Mouse (Mus musculus) lung, postnatal 25 days (tissue): ENCODE measurements at regions not wholly inside any gene's neighbourhood (a gene's known extent, or its start where the extent isn't known, plus 50 kb on each side); places are given as distances from the start of the nearest gene placed in this dataset.

Source experiments
- DNase-seq: peaks from one replicate; pipeline ENCODE4 v3.0.0; 2022; ENCODE audit warnings: low spot score

GRCm38 (mm10) chr3:150493433-150494045, 944.1 kb upstream of the Adgrl4 start:
- no peak for DNase-seq

- no peak for DNase-seq
These were observed 906.7 kb upstream of the Adgrl4 start for GRCm38 (mm10) chr3:150530966-150531365.

- no peak for DNase-seq
These were observed 894.6 kb upstream of the Adgrl4 start for GRCm38 (mm10) chr3:150543118-150543517.

- DNase-seq = no peak
These were observed 849.2 kb upstream of the Adgrl4 start for GRCm38 (mm10) chr3:150588474-150588873.

- DNase-seq = no peak
These were observed 846.7 kb upstream of the Adgrl4 start for GRCm38 (mm10) chr3:150590978-150591377.

GRCm38 (mm10) chr3:150603400-150604095, 834.1 kb upstream of the Adgrl4 start:
- DNase-seq = no peak

GRCm38 (mm10) chr3:150610681-150611101, 827.0 kb upstream of the Adgrl4 start:
- DNase-seq = peak; percentile 48

GRCm38 (mm10) chr3:150637544-150637943, 800.1 kb upstream of the Adgrl4 start:
- DNase-seq = no peak

- no peak for DNase-seq
These were observed 797.5 kb upstream of the Adgrl4 start for GRCm38 (mm10) chr3:150640004-150640676.

- DNase-seq = no peak
These were observed 789.6 kb upstream of the Adgrl4 start for GRCm38 (mm10) chr3:150648040-150648439.

GRCm38 (mm10) chr3:150649783-150650565, 787.7 kb upstream of the Adgrl4 start:
- DNase-seq = peak; percentile 0

GRCm38 (mm10) chr3:150695751-150696150, 741.9 kb upstream of the Adgrl4 start:
- DNase-seq = no peak

- DNase-seq = peak; percentile 9
These were observed 737.7 kb upstream of the Adgrl4 start for GRCm38 (mm10) chr3:150699990-150700389.
